In the genomic region with DNA sequence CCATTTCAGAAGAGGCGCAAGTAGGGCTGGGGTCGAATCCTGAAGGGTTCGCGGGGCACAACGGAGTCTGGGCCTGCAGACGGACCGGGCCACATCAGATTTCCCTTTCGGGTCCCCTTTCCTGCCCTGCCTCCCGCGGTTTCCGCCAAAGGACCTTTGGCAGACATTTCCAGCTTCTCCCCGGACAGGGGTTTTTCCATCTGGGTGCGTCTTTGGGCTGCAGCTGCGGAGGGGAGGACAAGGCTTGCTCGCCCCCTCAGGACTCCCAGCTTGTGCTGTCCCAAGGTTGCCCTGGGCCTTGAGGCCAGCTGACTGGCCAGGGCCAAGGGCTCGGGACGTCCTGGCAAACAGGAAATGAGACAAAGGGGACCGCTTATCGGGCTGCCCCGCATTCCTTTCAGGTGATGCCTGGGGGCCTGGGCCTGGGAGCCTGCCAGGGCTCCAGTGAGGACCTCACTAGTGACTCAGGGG, we compare ENCODE assay signal across 8 mouse cellular contexts. TPM values are rescaled to one million over a fixed set of nuclear protein-coding genes. Genes with fewer than 3 reads are reported as not detected.
DNase-seq lines count a peak whose midpoint lies in the region; ATAC-seq and TF ChIP-seq lines count a peak whose summit lies in the region.

No protein-coding gene starts in this region.

- no peaks in the 10 kb centered on the region for H3K9me3 ChIP-seq in forebrain, embryonic 10.5 days
- no peaks in the 10 kb centered on the region for H3K9me3 ChIP-seq in forebrain, postnatal 0 days (ENCODE audit: low read length)
- no peaks in the 10 kb centered on the region for H3K9me3 ChIP-seq in forebrain, embryonic 15.5 days
- no peaks in the 10 kb centered on the region for H3K9me3 ChIP-seq in hindbrain, embryonic 13.5 days
- no peaks in the 10 kb centered on the region for H3K9me3 ChIP-seq in limb, embryonic 15.5 days

- no peak overlapping the region for H3K9ac ChIP-seq in forebrain, postnatal 0 days
- H3K9ac ChIP-seq in forebrain, embryonic 15.5 days (replicated peaks) = no peak overlapping the region
- peak overlapping the region; percentile 49 for H3K9ac ChIP-seq in hindbrain, embryonic 13.5 days
- H3K9ac ChIP-seq in limb, embryonic 15.5 days = peak overlapping the region; percentile 5; the same call in 1 of the 2 replicates

- H3K4me3 ChIP-seq in forebrain, embryonic 10.5 days = peak overlapping the region; percentile 29
- no peak overlapping the region for H3K4me3 ChIP-seq in forebrain, postnatal 0 days (ENCODE audit: low read depth, low read length)
- no peak overlapping the region for H3K4me3 ChIP-seq in forebrain, embryonic 15.5 days
- H3K4me3 ChIP-seq in hindbrain, embryonic 13.5 days = no peak overlapping the region
- 0 out of 2 replicates have a peak overlapping the region, but pooled peaks have one; percentile 12 for H3K4me3 ChIP-seq in limb, embryonic 15.5 days
- H3K4me3 ChIP-seq in cerebellum, adult 2 months (replicated peaks; ENCODE audit: insufficient read depth, low read depth, low read length) = no peak overlapping the region

- no peak for ATAC-seq in forebrain, postnatal 0 days
- ATAC-seq in forebrain, embryonic 15.5 days (replicated peaks) = no peak
- ATAC-seq in hindbrain, embryonic 13.5 days (ENCODE audit: low FRiP score) = no peak
- no peak for ATAC-seq in limb, embryonic 15.5 days (ENCODE audit: insufficient number of reproducible peaks, low FRiP score, low TSS enrichment, low read depth)

- TF ChIP-seq CTCF in forebrain, postnatal 0 days (IDR thresholded peaks at IDR 0.05; ENCODE audit: low read depth) = no peak
- no peak for TF ChIP-seq CTCF in cerebellum, adult 2 months (IDR thresholded peaks at IDR 0.05; ENCODE audit: borderline replicate concordance, insufficient read depth, low read depth, low read length)

- no peak overlapping the region for H3K4me2 ChIP-seq in forebrain, postnatal 0 days (ENCODE audit: low read depth)
- H3K4me2 ChIP-seq in forebrain, embryonic 15.5 days (replicated peaks) = peak overlapping the region; percentile 9; the same call in 1 of the 2 replicates
- H3K4me2 ChIP-seq in hindbrain, embryonic 13.5 days = peak overlapping the region; percentile 34
- H3K4me2 ChIP-seq in limb, embryonic 15.5 days = peak overlapping the region; percentile 39

- TF ChIP-seq POLR2A in cerebellum, adult 2 months (IDR thresholded peaks at IDR 0.05; ENCODE audit: borderline replicate concordance, insufficient read depth, low read length) = no peak

- WGBS in forebrain, embryonic 10.5 days = 3% methylated on average over 20 of the region's 20 CpGs
- 9% methylated on average over 20 of the region's 20 CpGs for WGBS in forebrain, postnatal 0 days
- 7% methylated on average over 20 of the region's 20 CpGs for WGBS in forebrain, embryonic 15.5 days
- WGBS in hindbrain, embryonic 13.5 days = 6% methylated on average over 20 of the region's 20 CpGs
- WGBS in limb, embryonic 15.5 days = 11% methylated on average over 20 of the region's 20 CpGs
- WGBS in cerebellum, adult 2 months = 20% methylated on average over 20 of the region's 20 CpGs

- DNase-seq in forebrain, embryonic 10.5 days (ENCODE audit: extremely low spot score, low spot score) = peak; percentile 38
- no peak for DNase-seq in forebrain, postnatal 0 days
- DNase-seq in neural tube, embryonic 10.5 days (ENCODE audit: extremely low spot score, low spot score) = peak; percentile 42
- no peak for DNase-seq in cerebellum, adult 9-10 months
- no peak for DNase-seq in cerebellum, adult 2 months

- peak overlapping the region; percentile 48; the same call in 1 of the 2 replicates for H3K27ac ChIP-seq in forebrain, embryonic 10.5 days
- no peak overlapping the region for H3K27ac ChIP-seq in forebrain, postnatal 0 days (ENCODE audit: low read depth, low read length)
- no peak overlapping the region for H3K27ac ChIP-seq in forebrain, embryonic 15.5 days (replicated peaks)
- no peak overlapping the region for H3K27ac ChIP-seq in hindbrain, embryonic 13.5 days
- H3K27ac ChIP-seq in limb, embryonic 15.5 days = no peak overlapping the region
- H3K27ac ChIP-seq in cerebellum, adult 2 months (ENCODE audit: insufficient read depth, low read length) = no peak overlapping the region

- H3K36me3 ChIP-seq in forebrain, embryonic 10.5 days (replicated peaks) = no peaks in the 10 kb centered on the region
- H3K36me3 ChIP-seq in forebrain, postnatal 0 days (ENCODE audit: insufficient read depth) = no peaks in the 10 kb centered on the region
- H3K36me3 ChIP-seq in forebrain, embryonic 15.5 days = no peaks in the 10 kb centered on the region
- no peaks in the 10 kb centered on the region for H3K36me3 ChIP-seq in hindbrain, embryonic 13.5 days
- no peaks in the 10 kb centered on the region for H3K36me3 ChIP-seq in limb, embryonic 15.5 days

- H3K4me1 ChIP-seq in forebrain, embryonic 10.5 days = peaks cover 48% of the 10 kb centered on the region
- H3K4me1 ChIP-seq in forebrain, postnatal 0 days (ENCODE audit: insufficient read depth) = no peaks in the 10 kb centered on the region
- H3K4me1 ChIP-seq in forebrain, embryonic 15.5 days = peaks cover 13% of the 10 kb centered on the region
- H3K4me1 ChIP-seq in hindbrain, embryonic 13.5 days (replicated peaks) = peaks cover 23% of the 10 kb centered on the region
- H3K4me1 ChIP-seq in limb, embryonic 15.5 days = peaks cover 40% of the 10 kb centered on the region
- 0 out of 2 replicates have a peak, but pooled peaks cover 4% of the 10 kb centered on the region for H3K4me1 ChIP-seq in cerebellum, adult 2 months (ENCODE audit: control insufficient read depth, insufficient read depth, low read length)

- peaks cover 88% of the 10 kb centered on the region for H3K27me3 ChIP-seq in forebrain, embryonic 10.5 days (ENCODE audit: poor library complexity, severe bottlenecking)
- peaks cover 15% of the 10 kb centered on the region; the same call in 1 of the 2 replicates for H3K27me3 ChIP-seq in forebrain, postnatal 0 days (ENCODE audit: insufficient read depth, low read length)
- peaks cover 23% of the 10 kb centered on the region for H3K27me3 ChIP-seq in forebrain, embryonic 15.5 days
- peaks cover 72% of the 10 kb centered on the region for H3K27me3 ChIP-seq in hindbrain, embryonic 13.5 days
- H3K27me3 ChIP-seq in limb, embryonic 15.5 days = no peaks in the 10 kb centered on the region
- H3K27me3 ChIP-seq in cerebellum, adult 2 months (ENCODE audit: control insufficient read depth, insufficient read depth, low read length) = no peaks in the 10 kb centered on the region

RNA-seq across cellular contexts. Expression of a gene that starts 11.5 kb away (rescaled TPM):
- polyA plus RNA-seq in forebrain, embryonic 10.5 days (2016; fragmentation: Nextera tagmentation; extraction: Ambion mirVana) = 7.2 and 7.6 TPM in 2 replicates
- total RNA-seq in forebrain, postnatal 0 days (2014; rRNA removed) = 3.5 and 6.7 TPM in 2 replicates
- polyA plus RNA-seq in forebrain, postnatal 0 days (2015; fragmentation: Nextera tagmentation; extraction: Ambion mirVana) = 3.5 and 4.5 TPM in 2 replicates
- polyA plus RNA-seq in forebrain, embryonic 15.5 days (2015; fragmentation: Nextera tagmentation; extraction: Ambion mirVana) = 3.7 and 5.6 TPM in 2 replicates
- polyA plus RNA-seq in hindbrain, embryonic 13.5 days (2015; fragmentation: Nextera tagmentation; extraction: Ambion mirVana) = 7.5 and 7.6 TPM in 2 replicates
- 31.0 and 32.6 TPM in 2 replicates for polyA plus RNA-seq in limb, embryonic 15.5 days (2015; fragmentation: Nextera tagmentation; extraction: Ambion mirVana)
- 12.8 and 13.4 TPM in 2 replicates for polyA plus RNA-seq in cerebellum, adult 2 months (2012; rRNA removed)

RNA-seq across cellular contexts. Expression of a gene that starts 24.3 kb away (rescaled TPM):
- polyA plus RNA-seq in forebrain, embryonic 10.5 days (2016; fragmentation: Nextera tagmentation; extraction: Ambion mirVana) = 0.32 and 0.36 TPM in 2 replicates
- 2.4 and 5.0 TPM in 2 replicates for total RNA-seq in forebrain, postnatal 0 days (2014; rRNA removed)
- polyA plus RNA-seq in forebrain, postnatal 0 days (2015; fragmentation: Nextera tagmentation; extraction: Ambion mirVana) = 1.6 and 2.5 TPM in 2 replicates
- polyA plus RNA-seq in forebrain, embryonic 15.5 days (2015; fragmentation: Nextera tagmentation; extraction: Ambion mirVana) = 0.27 and 0.38 TPM in 2 replicates
- polyA plus RNA-seq in hindbrain, embryonic 13.5 days (2015; fragmentation: Nextera tagmentation; extraction: Ambion mirVana) = 0.60 and 1.0 TPM in 2 replicates
- polyA plus RNA-seq in limb, embryonic 15.5 days (2015; fragmentation: Nextera tagmentation; extraction: Ambion mirVana) = 0.10 and 0.12 TPM in 2 replicates
- polyA plus RNA-seq in cerebellum, adult 2 months (2012; rRNA removed) = 4.3 and 5.2 TPM in 2 replicates

RNA-seq across cellular contexts. Expression of a gene that starts 58.8 kb away (rescaled TPM):
- polyA plus RNA-seq in forebrain, embryonic 10.5 days (2016; fragmentation: Nextera tagmentation; extraction: Ambion mirVana) = not detected in 2 replicates
- 0.08 TPM in 1 of 2 replicates, not detected in the other for total RNA-seq in forebrain, postnatal 0 days (2014; rRNA removed)
- 0.08 and 0.28 TPM in 2 replicates for polyA plus RNA-seq in forebrain, postnatal 0 days (2015; fragmentation: Nextera tagmentation; extraction: Ambion mirVana)
- polyA plus RNA-seq in forebrain, embryonic 15.5 days (2015; fragmentation: Nextera tagmentation; extraction: Ambion mirVana) = 0.15 and 0.34 TPM in 2 replicates
- polyA plus RNA-seq in hindbrain, embryonic 13.5 days (2015; fragmentation: Nextera tagmentation; extraction: Ambion mirVana) = 0.67 and 1.4 TPM in 2 replicates
- polyA plus RNA-seq in limb, embryonic 15.5 days (2015; fragmentation: Nextera tagmentation; extraction: Ambion mirVana) = not detected in 2 replicates
- 0.33 and 0.67 TPM in 2 replicates for polyA plus RNA-seq in cerebellum, adult 2 months (2012; rRNA removed)

Comparison
In these comparisons a context has a peak if more than half of its experiments do, and no peak if none do; other contexts are left out.
1. DNase-seq: peak in forebrain, embryonic 10.5 days (single experiment) and neural tube, embryonic 10.5 days (single experiment); none in forebrain, postnatal 0 days (single experiment), cerebellum, adult 9-10 months (single experiment) and cerebellum, adult 2 months (0 of 2).
2. H3K4me3 ChIP-seq: peak in forebrain, embryonic 10.5 days (single experiment) and limb, embryonic 15.5 days (single experiment); none in forebrain, postnatal 0 days (single experiment), forebrain, embryonic 15.5 days (single experiment), hindbrain, embryonic 13.5 days (single experiment) and cerebellum, adult 2 months (single experiment).
3. H3K9ac ChIP-seq: peak in hindbrain, embryonic 13.5 days (single experiment) and limb, embryonic 15.5 days (single experiment); none in forebrain, postnatal 0 days (single experiment) and forebrain, embryonic 15.5 days (single experiment).